ENCODE assay signal across 8 mouse cellular contexts in the genomic region with DNA sequence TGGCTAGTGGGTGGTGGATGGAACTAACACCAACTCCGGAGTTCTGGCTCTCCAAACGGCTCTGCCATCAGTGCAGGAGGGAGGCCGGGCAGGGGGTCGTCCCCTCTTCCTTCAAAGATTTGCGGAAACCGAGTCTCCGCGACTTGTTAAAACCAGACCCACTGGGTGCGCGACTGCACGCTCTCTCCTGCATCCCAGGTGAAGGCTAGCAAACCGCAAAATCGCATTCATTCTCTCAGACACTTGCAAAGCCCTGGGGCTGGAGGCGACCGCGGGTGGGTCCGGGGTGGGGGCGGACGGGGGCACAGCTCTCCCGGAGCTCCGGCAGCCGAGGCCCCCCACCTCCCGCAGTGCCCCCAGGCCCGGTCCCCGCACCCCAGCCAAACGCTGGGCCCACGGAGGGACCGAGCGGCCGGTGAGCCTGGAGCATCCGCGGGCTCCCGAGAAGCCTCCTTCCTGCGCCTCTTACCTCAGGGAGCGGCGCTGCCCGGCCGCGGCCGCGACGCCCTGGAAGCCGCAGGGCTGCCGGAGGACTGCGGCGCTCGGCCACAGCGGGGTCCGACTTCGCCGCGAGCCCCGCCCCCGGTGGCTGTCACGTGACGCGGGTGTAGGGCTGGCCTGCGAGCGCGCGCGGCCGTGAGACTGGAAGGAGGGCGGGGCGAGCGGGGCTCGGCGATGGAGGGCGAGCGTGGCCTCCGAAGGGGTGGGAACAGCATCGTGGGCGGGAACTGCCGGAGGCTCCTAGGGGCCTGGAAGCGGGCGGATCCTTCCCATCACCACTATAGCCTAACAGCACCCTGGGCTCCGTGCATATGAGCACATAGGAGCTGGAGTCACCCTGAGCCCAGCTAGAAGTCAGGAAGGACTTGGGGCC. TPM values are rescaled to one million over a fixed set of nuclear protein-coding genes. Genes with fewer than 3 reads are reported as not detected.
DNase-seq lines count a peak whose midpoint lies in the region; ATAC-seq and TF ChIP-seq lines count a peak whose summit lies in the region.

A gene (minus strand): TSS at position 584 of the 874 bp plus-strand sequence.

- peaks cover 14% of the 10 kb centered on the region for H3K4me1 ChIP-seq in embryonic facial prominence, embryonic 13.5 days
- H3K4me1 ChIP-seq in heart, adult 2 months (ENCODE audit: control insufficient read depth, insufficient read depth, low read length): peaks cover 3% of the 10 kb centered on the region
- H3K4me1 ChIP-seq in limb, embryonic 15.5 days: peaks cover 16% of the 10 kb centered on the region

- DNase-seq in 3T3-L1 (ENCODE audit: low read depth, low spot score): peak; percentile 87
- DNase-seq in adrenal gland, postnatal 36 days: peak; percentile 96 to 99
- DNase-seq in heart, adult 2 months: peak; percentile 96
- peak; percentile 90 for DNase-seq in kidney, adult 8-10 months
- DNase-seq in monocyte, adult 2 months (ENCODE audit: low read depth in 1 of 2, low spot score in 2 of 2): peak; percentile 35 to 62
- peak; percentile 86 to 91 for DNase-seq in spleen, postnatal 36 days (ENCODE audit: low spot score in 2 of 2)

- no peaks in the 10 kb centered on the region for H3K36me3 ChIP-seq in embryonic facial prominence, embryonic 13.5 days
- H3K36me3 ChIP-seq in heart, adult 2 months (ENCODE audit: control insufficient read depth, insufficient read depth, low read length): no peaks in the 10 kb centered on the region
- H3K36me3 ChIP-seq in limb, embryonic 15.5 days: no peaks in the 10 kb centered on the region

- under 1% methylated on average over 59 of the region's 77 CpGs for WGBS in embryonic facial prominence, embryonic 13.5 days
- WGBS in heart, adult 2 months: under 1% methylated on average over 76 of the region's 77 CpGs
- under 1% methylated on average over 77 of the region's 77 CpGs for WGBS in limb, embryonic 15.5 days

- peak within 1 kb of the TSS; percentile 91 for H3K4me3 ChIP-seq in embryonic facial prominence, embryonic 13.5 days
- H3K4me3 ChIP-seq in heart, adult 2 months: peak within 1 kb of the TSS; percentile 93
- peak within 1 kb of the TSS; percentile 65 for H3K4me3 ChIP-seq in limb, embryonic 15.5 days

- no peaks in the 10 kb centered on the region for H3K27me3 ChIP-seq in embryonic facial prominence, embryonic 13.5 days
- H3K27me3 ChIP-seq in heart, adult 2 months (ENCODE audit: control insufficient read depth, insufficient read depth, low read length): no peaks in the 10 kb centered on the region
- no peaks in the 10 kb centered on the region for H3K27me3 ChIP-seq in limb, embryonic 15.5 days

- intact Hi-C loops in heart, adult 2 months (cut with DNase I): loop anchor here (2.0 kb wide), 2 partner anchors 23 to 65 kb away; a partner anchor contains a TSS

- ATAC-seq in embryonic facial prominence, embryonic 13.5 days (ENCODE audit: insufficient number of reproducible peaks, insufficient read depth, low FRiP score, low TSS enrichment, low read depth): peak; percentile 94
- ATAC-seq in limb, embryonic 15.5 days (ENCODE audit: insufficient number of reproducible peaks, low FRiP score, low TSS enrichment, low read depth): peak; percentile 91

- no peaks in the 10 kb centered on the region for H3K9me3 ChIP-seq in embryonic facial prominence, embryonic 13.5 days
- no peaks in the 10 kb centered on the region for H3K9me3 ChIP-seq in limb, embryonic 15.5 days

- TF ChIP-seq POLR2A in heart, adult 2 months (IDR thresholded peaks at IDR 0.05; ENCODE audit: insufficient read depth, low read depth, low read length): peak; percentile 57; the same call in 1 of the 2 replicates

- H3K79me2 ChIP-seq in heart, adult 2 months (replicated peaks; ENCODE audit: control insufficient read depth, insufficient read depth, low read length): 0 out of 2 replicates have a peak, but pooled peaks cover 1% of the 10 kb centered on the region

- TF ChIP-seq CTCF in heart, adult 2 months (IDR thresholded peaks at IDR 0.05): no peak

- peak within 1 kb of the TSS; percentile 92 for H3K9ac ChIP-seq in embryonic facial prominence, embryonic 13.5 days
- peak within 1 kb of the TSS; percentile 97 for H3K9ac ChIP-seq in heart, adult 2 months (ENCODE audit: low read depth, low read length)
- peak within 1 kb of the TSS; percentile 73 for H3K9ac ChIP-seq in limb, embryonic 15.5 days

- TF ChIP-seq EP300 in heart, adult 2 months (IDR thresholded peaks at IDR 0.05; ENCODE audit: insufficient read depth, low read depth, low read length): 0 out of 2 replicates have a peak, but pooled peaks have one; percentile 23

- H3K4me2 ChIP-seq in embryonic facial prominence, embryonic 13.5 days: peak within 1 kb of the TSS; percentile 64
- H3K4me2 ChIP-seq in limb, embryonic 15.5 days: peak within 1 kb of the TSS; percentile 74

- H3K27ac ChIP-seq in embryonic facial prominence, embryonic 13.5 days: peak within 1 kb of the TSS; percentile 81
- H3K27ac ChIP-seq in heart, adult 2 months: peak within 1 kb of the TSS; percentile 82
- H3K27ac ChIP-seq in limb, embryonic 15.5 days: peak within 1 kb of the TSS; percentile 86

RNA-seq across cellular contexts. Expression of the gene that starts here (rescaled TPM):
- total RNA-seq in adrenal gland, postnatal 36 days (2021): 10 to 100 TPM in 1 of 2 experiments, 1 to 10 TPM in 1; 7.2 to 10.6 TPM
- 19.8 and 20.0 TPM in 2 replicates for polyA plus RNA-seq in embryonic facial prominence, embryonic 13.5 days (2015; fragmentation: Nextera tagmentation; extraction: Ambion mirVana)
- total RNA-seq in heart, adult 2 months (2021): 10 to 100 TPM in 1 of 2 experiments, 1 to 10 TPM in 1; 9.4 to 10.2 TPM
- 16.7 and 22.1 TPM in 2 replicates for polyA plus RNA-seq in heart, adult 2 months (2012; rRNA removed)
- polyA plus RNA-seq in limb, embryonic 15.5 days (2015; fragmentation: Nextera tagmentation; extraction: Ambion mirVana): 18.0 and 18.7 TPM in 2 replicates

Comparison
In these comparisons a context has a peak if more than half of its experiments do, and no peak if none do; other contexts are left out.
1. Peak in every context shown above with its lines: DNase-seq, ATAC-seq, H3K4me3 ChIP-seq and H3K27ac ChIP-seq.